Mouse (Mus musculus) testis, adult 2 months (tissue): ENCODE data around the gene Retreg3.

Experiments
- CTCF ChIP-seq: fragments of 200-500 bp; IDR thresholded peaks from 2 replicates; pipeline ENCODE4 v1.5.1; 2012; ENCODE audit warnings: low read depth, mild to moderate bottlenecking, inconsistent platforms, low read length, moderate library complexity; ENCODE audit not compliant: control insufficient read depth, insufficient read depth, insufficient replicate concordance
- POLR2A ChIP-seq: fragments of 200-500 bp; IDR thresholded peaks from 2 replicates; pipeline ENCODE4 v1.6.1; 2012; ENCODE audit warnings: low read depth, mild to moderate bottlenecking, inconsistent platforms, low read length, moderate library complexity; ENCODE audit not compliant: control insufficient read depth

GRCm38 (mm10) chr11:101071810-101072428, 47.8 kb downstream of the Retreg3 start:
- TF ChIP-seq CTCF: no peak
- no peak for TF ChIP-seq POLR2A
